Mouse (Mus musculus): ENCODE measurements around the gene Fgl2.

Gene Fgl2

DNA sequence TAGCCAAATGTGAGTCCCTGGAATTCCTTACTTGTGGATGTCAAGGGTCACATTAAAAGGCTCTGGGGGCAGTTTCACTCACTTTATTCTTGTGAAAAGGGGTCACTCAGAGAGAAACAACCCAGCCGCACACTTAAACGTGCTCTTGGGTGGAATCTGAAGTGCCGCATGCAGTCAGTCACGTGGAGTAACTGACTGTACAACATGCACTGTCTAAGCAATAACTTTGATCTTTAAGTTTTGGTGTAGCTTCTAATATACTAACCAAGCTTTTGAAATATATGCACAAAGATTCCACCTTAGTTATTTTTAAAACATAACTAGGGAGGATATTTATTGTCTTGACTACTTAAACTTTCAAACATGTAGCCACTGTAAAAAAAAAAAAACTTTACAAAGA is 4.5 kb downstream of the Fgl2 start:
- TF ChIP-seq GATA4 (IDR thresholded peaks at IDR 0.05; ENCODE audit: insufficient replicate concordance, low read length) = no peak

DNA sequence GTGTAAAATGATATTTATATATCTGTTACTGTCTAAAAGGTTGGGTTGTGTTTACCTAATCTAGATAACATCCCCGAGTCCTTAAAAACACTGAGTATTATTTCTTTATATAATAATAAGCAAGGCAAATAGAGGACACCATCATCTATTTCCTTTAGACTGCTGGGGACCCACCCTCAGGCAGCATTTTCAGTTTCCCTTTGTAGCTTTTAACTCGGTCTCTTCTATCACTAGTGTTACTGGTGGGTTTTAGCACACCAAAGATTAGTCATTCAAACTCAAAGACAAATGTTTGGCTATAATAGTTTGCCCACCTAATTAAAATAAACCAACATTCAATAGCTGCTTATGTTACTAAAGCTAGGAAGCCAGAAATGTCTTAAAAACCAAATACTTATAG is 6.0 kb downstream of the Fgl2 start:
- no peak for TF ChIP-seq GATA4 (IDR thresholded peaks at IDR 0.05; ENCODE audit: insufficient replicate concordance, low read length)

DNA sequence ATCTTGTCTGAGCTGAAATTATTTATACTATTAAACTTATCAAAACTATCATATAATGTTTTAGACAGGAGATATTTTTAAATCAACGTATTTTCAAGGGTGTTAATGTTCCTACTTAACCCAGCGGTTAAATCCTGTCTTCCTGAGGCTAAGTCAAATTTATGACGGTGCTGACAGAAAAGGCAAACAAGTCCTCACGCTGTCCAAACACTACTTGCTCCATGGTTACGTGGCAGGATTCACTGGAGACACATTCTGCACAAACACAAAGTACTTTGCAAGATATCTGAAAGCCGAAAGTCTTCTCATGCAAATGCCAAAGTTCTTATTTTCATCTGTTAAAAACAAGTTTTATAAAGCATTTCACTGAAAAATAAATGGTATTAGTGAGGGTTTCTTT is 9.5 kb downstream of the Fgl2 start:
- no peak for TF ChIP-seq GATA4 (IDR thresholded peaks at IDR 0.05; ENCODE audit: insufficient replicate concordance, low read length)

DNA sequence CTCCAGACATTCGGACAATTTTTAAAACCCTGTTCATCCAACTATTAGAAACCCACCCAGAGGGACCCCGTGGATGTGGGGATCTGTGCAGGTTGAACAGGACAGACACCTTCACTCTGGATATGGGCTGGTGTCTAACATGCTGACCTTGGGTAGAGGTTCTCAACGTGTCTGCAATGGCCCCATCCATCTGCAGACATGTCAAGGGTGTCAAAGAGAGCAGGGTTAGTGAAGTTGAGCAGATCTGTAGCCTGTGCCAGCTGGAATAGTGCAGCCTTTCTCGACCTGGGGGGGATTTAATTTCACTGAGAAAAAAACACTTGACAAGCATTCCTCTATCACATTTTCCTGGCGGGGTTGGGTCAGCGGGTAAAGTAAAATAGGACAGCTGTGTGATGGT is 10.2 kb downstream of the Fgl2 start:
- TF ChIP-seq GATA4 (IDR thresholded peaks at IDR 0.05; ENCODE audit: insufficient replicate concordance, low read length) = no peak

DNA sequence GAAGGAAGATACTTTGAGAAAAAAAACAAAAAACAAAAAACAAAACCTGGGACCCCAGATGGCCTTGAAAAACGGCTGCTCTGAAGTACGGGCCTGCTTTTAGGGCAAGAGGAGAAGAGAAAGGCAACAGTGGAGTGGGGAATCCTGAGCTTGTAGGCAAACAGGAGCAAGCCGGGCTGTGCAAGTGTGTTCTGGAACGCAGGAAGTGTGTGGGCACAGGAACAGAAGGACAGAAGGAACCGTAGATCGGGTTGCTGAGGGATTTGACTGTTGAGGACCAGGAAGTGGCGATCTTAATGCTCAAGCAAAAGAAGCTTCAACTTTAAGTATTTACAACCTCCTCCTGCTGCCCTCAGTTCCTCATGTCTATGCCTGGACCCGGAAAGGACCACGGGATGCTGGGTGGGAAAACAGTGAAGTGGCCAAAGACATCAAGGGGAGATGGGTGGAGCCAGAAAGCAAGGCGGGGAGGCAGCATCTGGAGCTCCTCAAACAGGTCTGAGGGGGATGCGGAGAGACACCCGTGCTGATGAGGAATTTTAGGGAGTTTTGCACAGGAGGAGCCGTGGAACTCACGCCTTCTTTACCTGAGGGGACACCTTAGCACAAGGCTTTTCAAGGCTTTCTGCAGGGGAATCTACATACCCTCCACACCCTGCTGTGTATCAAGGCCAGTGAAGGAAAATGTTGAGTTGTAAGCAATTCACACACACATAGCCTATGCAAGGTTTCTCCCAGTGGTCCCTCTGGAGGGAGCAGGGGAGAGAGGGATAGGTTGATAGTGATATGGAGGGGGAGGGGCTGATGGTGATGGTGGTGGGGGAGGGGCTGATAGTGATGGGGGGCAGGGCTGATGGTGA is 11.2 kb downstream of the Fgl2 start:
- TF ChIP-seq GATA4 (IDR thresholded peaks at IDR 0.05; ENCODE audit: insufficient replicate concordance, low read length) = no peak

DNA sequence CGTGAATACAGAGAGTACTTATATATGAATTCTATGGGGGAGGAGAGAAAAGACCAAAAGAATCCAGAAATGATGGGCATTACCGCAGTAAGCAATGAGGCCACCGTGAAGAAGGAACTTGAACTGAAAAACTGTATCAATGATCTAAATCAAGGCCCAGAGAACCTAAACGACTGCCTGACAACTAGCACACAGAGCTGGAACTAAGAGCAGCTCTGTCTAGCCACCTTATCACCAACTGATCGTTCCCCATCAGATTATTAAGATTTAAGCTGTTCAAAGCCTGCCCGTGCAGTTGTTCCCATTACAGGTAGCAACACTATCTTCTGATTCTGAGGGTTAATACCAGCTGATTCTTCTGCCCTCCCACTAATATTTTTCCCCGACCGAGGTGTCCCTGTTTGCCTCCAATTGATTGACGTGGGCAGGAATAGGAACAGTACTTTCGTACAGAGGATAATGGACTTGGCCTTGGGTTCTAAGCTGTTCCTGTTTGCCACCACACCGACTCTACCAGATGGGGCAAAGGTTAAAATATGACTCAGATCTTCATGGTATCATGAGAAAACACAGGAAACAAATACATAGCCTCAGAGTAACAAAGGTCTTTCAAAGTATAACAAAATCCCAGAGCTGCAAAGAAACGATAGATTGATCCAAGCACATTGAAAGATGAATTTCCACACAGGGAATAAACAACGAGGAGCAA is 12.0 kb downstream of the Fgl2 start:
- no peak for TF ChIP-seq GATA4 (IDR thresholded peaks at IDR 0.05; ENCODE audit: insufficient replicate concordance, low read length)

DNA sequence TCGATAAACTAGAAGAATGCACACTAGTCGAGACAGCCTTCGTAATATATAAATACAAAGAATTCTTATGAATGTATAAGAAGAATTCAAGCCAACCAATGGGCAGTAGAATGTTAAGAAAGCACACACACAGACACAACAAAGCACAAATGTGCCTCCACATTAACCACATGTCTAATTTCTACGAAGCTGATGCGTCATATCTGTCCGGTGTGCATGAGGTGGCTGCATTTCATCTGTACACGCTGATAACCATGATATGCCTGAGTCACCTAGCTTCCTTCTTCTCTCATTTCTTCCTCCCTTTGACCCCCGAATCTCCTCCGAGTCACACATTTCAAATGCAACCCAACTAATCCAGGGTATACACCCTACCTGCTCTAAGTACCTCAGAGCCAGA is 12.5 kb downstream of the Fgl2 start:
- TF ChIP-seq GATA4 (IDR thresholded peaks at IDR 0.05; ENCODE audit: insufficient replicate concordance, low read length) = no peak

DNA sequence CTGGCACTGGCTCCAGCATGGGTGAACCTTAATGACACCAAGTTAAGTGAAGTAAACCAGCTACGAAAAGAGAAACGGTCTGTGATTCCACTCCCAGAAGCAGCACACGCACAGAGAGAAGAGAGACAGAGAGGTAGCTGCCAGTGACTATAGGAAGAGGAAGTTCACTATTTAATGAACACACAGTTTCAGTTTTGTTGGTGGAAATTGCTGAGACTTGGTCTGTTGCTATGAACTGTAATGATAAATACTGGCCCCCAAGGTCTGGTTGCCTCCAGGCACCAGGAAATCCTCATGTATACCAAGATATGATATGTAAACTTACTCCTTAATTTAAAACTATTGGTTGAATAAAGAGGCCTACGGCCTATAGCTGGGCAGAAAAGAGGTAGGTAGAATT is 14.0 kb downstream of the Fgl2 start:
- TF ChIP-seq GATA4 (IDR thresholded peaks at IDR 0.05; ENCODE audit: insufficient replicate concordance, low read length) = no peak

DNA sequence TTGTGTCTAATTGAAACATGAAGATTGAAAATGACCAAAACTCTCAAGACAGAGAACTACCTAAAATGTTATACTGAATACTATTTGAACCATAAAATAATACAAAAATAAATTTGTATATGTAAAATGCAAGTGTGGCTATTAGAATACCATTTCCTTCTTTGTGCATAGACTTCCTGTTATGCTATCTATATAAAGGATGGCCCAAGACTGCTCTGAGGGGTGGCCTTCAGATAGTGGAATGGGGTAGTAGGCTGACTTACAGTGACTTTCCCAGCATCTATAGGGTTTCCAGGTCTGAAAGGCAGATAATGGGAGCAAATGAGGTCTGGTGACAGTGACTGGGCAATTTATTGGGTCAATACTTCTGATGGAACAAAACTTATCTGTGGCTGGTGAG is 14.9 kb downstream of the Fgl2 start:
- no peak for TF ChIP-seq GATA4 (IDR thresholded peaks at IDR 0.05; ENCODE audit: insufficient replicate concordance, low read length)

DNA sequence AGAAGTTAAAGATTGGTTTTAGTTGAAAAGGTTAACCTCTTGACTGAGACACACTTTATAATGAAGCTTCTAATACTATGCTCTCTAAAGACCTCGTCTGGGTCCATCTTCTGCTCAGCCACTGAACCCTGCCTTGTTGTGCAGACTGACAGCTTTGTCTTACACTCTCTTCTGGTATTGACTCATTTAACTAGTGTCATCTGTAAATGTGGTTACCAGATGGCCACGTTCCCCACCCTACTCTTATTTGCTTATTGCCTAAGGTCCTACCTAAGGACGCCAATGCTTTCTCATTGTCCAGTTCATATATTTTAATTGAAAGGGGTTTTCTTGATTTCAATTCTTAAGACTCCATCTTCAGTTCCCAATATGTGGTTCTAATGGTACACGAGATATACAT is 16.4 kb downstream of the Fgl2 start:
- TF ChIP-seq GATA4 (IDR thresholded peaks at IDR 0.05; ENCODE audit: insufficient replicate concordance, low read length) = no peak

DNA sequence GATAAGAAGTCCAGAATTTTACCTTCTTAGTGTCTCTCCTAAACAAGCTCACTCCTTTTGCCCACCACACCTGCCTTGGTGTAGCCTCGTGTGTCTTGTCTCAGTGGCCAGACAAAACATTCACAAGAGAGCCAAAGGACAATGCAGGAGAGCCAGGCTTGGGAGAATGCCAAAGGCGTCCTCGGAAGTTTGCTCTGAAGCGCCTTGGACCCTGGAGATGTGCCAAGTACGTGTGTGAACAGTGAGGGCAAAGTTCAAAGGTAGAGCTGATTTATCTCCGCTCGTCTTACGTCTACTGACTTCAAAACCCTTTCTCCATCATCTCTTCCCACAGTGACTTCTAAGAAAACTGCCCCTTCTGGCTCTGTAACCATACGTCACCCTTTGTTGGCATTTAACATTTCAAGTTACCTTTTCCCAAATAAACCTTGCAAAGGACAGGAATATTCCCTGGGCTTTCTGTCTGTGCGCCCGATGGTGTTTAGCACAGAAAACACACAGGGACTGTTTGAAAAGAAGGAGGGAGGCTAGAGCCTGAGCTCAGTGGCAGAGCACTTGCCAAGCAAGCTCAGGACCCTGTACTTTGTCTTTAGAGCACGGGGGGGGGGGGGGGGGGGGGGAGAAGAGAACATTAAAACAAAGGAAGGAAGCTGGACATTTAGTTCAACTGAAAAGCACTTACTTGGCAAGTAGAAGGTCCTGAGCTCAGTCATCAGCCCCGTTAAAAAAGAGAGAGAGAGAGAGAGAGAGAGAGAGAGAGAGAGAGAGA is 19.4 kb downstream of the Fgl2 start:
- TF ChIP-seq GATA4 (IDR thresholded peaks at IDR 0.05; ENCODE audit: insufficient replicate concordance, low read length) = no peak

DNA sequence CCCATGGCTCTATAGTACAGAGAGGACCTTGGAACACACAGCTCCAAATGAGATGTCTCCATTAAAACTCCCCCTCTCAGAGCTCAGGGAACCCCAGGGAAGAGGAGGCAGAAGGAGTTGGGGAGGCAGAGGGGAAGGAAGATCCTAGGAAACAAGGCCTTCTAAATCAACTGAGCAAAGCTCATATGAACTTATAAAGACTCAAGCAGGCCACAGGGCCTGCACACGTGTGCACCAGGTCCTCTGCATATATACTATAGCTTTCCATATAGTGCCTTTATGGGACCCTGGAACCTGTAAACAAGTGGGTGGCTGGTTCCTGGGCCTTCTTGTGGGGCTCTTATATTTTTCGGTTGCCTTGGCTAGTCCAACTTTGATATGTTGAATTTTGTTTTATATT is 22.1 kb downstream of the Fgl2 start:
- TF ChIP-seq GATA4 (IDR thresholded peaks at IDR 0.05; ENCODE audit: insufficient replicate concordance, low read length) = no peak

DNA sequence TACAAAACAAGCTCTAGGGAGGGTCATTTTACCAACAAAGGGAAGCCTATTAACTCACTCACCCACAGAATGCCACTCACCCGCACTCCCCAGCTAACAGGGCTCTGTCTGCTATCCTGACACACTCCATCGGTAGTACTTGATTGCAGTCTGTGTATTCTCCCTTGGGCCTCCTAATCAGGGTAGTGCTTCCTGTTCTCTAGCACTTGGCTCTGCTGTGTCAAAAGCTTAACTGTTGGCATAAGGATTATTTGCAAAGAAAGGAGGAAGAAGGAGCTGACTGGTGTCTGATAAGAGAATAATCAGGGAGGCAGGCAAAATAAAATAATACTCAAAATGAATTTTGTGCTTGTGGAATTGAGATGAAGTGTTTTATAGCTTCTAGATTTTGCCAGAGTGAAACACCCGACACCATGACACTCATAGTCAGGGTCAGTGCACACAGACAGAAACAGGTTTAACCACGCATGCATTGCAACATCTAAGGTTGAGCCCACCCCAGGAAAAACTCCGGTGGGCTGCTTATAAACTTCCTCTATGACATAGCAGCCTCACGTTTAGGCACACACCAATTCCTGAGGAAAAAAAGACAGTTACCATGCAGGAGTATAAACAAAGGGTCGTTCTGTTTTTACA is 22.9 kb downstream of the Fgl2 start:
- peak; percentile 84 for TF ChIP-seq GATA4 (IDR thresholded peaks at IDR 0.05; ENCODE audit: insufficient replicate concordance, low read length)

DNA sequence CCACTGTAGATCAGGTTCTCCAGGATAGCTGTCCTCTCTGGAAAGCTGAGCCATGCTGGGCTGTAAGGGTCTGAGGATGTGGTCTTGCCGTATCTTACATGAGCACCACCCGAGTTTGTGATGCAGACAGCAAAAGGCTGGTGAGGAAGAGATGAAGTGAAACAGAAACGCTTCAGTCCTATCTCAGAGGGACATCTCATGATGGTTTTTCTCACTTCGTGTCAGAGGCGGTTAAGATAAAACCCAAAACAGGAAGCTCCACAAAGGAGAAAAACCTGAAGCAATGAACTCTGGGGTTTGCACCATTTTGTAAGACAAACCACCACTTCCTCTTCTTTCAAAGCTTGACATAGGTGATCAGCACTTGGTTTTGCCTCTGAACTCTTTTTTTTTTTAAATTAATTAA is 38.8 kb downstream of the Fgl2 start:
- TF ChIP-seq GATA4 (IDR thresholded peaks at IDR 0.05; ENCODE audit: insufficient replicate concordance, low read length) = no peak

DNA sequence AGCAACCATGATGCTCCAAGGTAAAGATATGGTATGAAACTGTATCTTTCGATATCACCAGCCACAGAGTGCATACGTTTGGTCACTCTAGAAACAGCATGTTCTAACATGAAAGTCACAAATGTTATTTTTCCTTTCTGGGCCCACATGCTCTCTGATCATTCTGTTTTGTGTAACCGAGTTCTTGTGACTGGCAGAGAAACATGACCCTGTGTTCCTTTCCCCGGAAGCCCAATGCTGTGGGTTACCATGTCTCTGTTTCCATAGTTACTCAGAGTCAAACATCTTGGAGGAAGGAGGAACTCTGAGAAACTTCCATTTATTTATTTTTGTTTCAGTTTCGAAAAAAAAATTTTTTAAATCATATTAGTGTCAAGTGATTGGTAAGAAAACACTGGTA is 39.6 kb downstream of the Fgl2 start:
- no peak for TF ChIP-seq GATA4 (IDR thresholded peaks at IDR 0.05; ENCODE audit: insufficient replicate concordance, low read length)

Measured in liver, adult (tissue).